Mouse (Mus musculus) midbrain, postnatal 0 days (tissue): ENCODE results near the gene Klc1. TPM values are rescaled to one million over a fixed set of nuclear protein-coding genes. Genes with fewer than 3 reads are reported as not detected.

Source experiments
- ATAC-seq: fragments of 200-750 bp; cut with Nextera tagmentation; 2 replicates; pipeline ENCODE4 v1.8.0; 2017; ENCODE audit warnings: moderate number of reproducible peaks, mild to moderate bottlenecking, moderate TSS enrichment, moderate library complexity; ENCODE audit not compliant: low FRiP score
- DNase-seq: peaks from one replicate; pipeline ENCODE4 v3.0.0-alpha.2; 2015; ENCODE audit warnings: low spot score
- H3K27ac ChIP-seq: fragments of 300-500 bp; sonication (generic); 2 replicates; pipeline ENCODE4 v1.5.1; 2014; ENCODE audit warnings: low read depth, mild to moderate bottlenecking, low read length, mixed read lengths
- H3K27me3 ChIP-seq: fragments of 300-500 bp; sonication (generic); 2 replicates; pipeline ENCODE4 v1.6.1; 2014; ENCODE audit warnings: low read length, control low read depth, mixed read lengths; ENCODE audit not compliant: insufficient read depth
- H3K36me3 ChIP-seq: fragments of 300-500 bp; sonication (generic); 2 replicates; pipeline ENCODE4 v1.6.1; 2014; ENCODE audit warnings: low read length, control low read depth, mixed read lengths; ENCODE audit not compliant: insufficient read depth
- H3K4me1 ChIP-seq: fragments of 300-500 bp; sonication (generic); 2 replicates; pipeline ENCODE4 v1.6.1; 2014; ENCODE audit warnings: mild to moderate bottlenecking, control low read depth, antibody characterized with exemption, low read length, mixed read lengths; ENCODE audit not compliant: insufficient read depth
- H3K4me2 ChIP-seq: fragments of 300-500 bp; sonication (generic); 2 replicates; pipeline ENCODE4 v1.6.1; 2014; ENCODE audit warnings: low read depth, mild to moderate bottlenecking, low read length, mixed read lengths; ENCODE audit not compliant: poor library complexity, severe bottlenecking
- H3K4me3 ChIP-seq: fragments of 300-500 bp; sonication (generic); 2 replicates; pipeline ENCODE4 v1.5.1; 2014; ENCODE audit warnings: low read depth, mild to moderate bottlenecking, low read length, moderate library complexity
- H3K9ac ChIP-seq: fragments of 300-500 bp; sonication (generic); replicated peaks from 2 replicates; pipeline ENCODE4 v1.6.1; 2014; ENCODE audit warnings: mild to moderate bottlenecking, low read length, moderate library complexity, mixed read lengths; ENCODE audit not compliant: poor library complexity, severe bottlenecking
- H3K9me3 ChIP-seq: fragments of 300-500 bp; sonication (generic); 2 replicates; pipeline ENCODE4 v1.6.1; 2016; ENCODE audit warnings: low read length, control low read depth
- CTCF ChIP-seq: IDR thresholded peaks from 2 replicates; pipeline ENCODE4 v1.5.1; 2016; ENCODE audit warnings: antibody characterized with exemption, mild to moderate bottlenecking
- WGBS: fragments of 180-500 bp; shearing (Covaris S2); extraction: QIAGEN DNeasy Blood & Tissue Kit; methylation state at CpG from one replicate; pipeline ENCODE4 v1.1.7; 2014; 5-methylcytosine and 5-hydroxymethylcytosine counted together
- polyA plus RNA-seq: library from polyadenylated mRNA; unstranded; fragments of >200 nt; fragmentation: Nextera tagmentation; extraction: Ambion mirVana; gene quantifications from 2 replicates; pipeline ENCODE4 v1.2.1, GENCODE M21; 2015
- total RNA-seq: library from RNA; depleted of rRNA; stranded (reverse); fragments of >200 nt; gene quantifications from 2 replicates; pipeline ENCODE4 v1.2.3, GENCODE M21; 2014; rRNA removed

Gene Klc1
- total and polyA plus RNA-seq, 2 experiments from 2014 or later, result 509 to 653 TPM

DNA sequence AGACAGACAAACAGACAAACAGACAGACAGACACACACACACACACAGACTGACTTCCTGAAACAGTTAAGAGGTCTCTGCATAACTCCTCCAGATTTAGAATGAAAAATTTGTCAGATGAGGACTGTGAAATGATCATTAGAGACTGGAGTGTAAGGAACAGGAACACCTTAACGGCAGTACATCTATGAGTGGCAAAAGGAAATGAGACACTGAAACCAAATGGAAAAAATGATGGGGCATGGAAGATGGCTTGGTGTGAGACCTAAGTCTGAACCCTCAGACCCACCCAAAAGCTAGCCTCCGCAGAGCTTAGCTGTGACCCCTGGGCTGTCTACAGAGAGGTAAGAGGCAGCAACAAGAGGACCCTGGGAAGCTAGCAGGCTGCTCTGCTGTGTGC, 96.8 kb downstream of the Klc1 start:
- H3K27me3 ChIP-seq, result no peaks in the 10 kb centered on the region
- no peaks in the 10 kb centered on the region for H3K4me1 ChIP-seq
- no peak overlapping the region for H3K4me3 ChIP-seq
- WGBS, result 96% methylated on average over 2 of the region's 2 CpGs
- H3K27ac ChIP-seq, result no peak overlapping the region
- no peak overlapping the region for H3K9ac ChIP-seq
- no peak for DNase-seq
- TF ChIP-seq CTCF, result no peak
- no peak for ATAC-seq
- H3K9me3 ChIP-seq, result no peaks in the 10 kb centered on the region
- no peak overlapping the region for H3K4me2 ChIP-seq
- H3K36me3 ChIP-seq, result peaks cover 12% of the 10 kb centered on the region; the same call in 1 of the 2 replicates

Other genes starting within 250 kb of the Klc1 start
- 283 and 376 TPM in 2 replicates for gene Eif5, start 220.8 kb upstream of the Klc1 start, total RNA-seq
- 552 and 640 TPM in 2 replicates for gene Eif5, start 220.8 kb upstream of the Klc1 start, polyA plus RNA-seq
- gene Mark3, start 184.3 kb upstream of the Klc1 start, total RNA-seq, result 112 and 141 TPM in 2 replicates
- 31.8 and 41.3 TPM in 2 replicates for gene Mark3, start 184.3 kb upstream of the Klc1 start, polyA plus RNA-seq
- gene Ckb, start 86.5 kb upstream of the Klc1 start, total RNA-seq, result 1,673 and 2,112 TPM in 2 replicates
- 1,654 and 1,809 TPM in 2 replicates for gene Ckb, start 86.5 kb upstream of the Klc1 start, polyA plus RNA-seq
- 23.2 and 27.5 TPM in 2 replicates for gene Trmt61a, start 80.7 kb upstream of the Klc1 start, total RNA-seq
- gene Trmt61a, start 80.7 kb upstream of the Klc1 start, polyA plus RNA-seq, result 8.4 and 8.7 TPM in 2 replicates
- gene Bag5, start 45.6 kb upstream of the Klc1 start, total RNA-seq, result 28.7 and 43.5 TPM in 2 replicates
- 68.7 and 70.8 TPM in 2 replicates for gene Bag5, start 45.6 kb upstream of the Klc1 start, polyA plus RNA-seq
- 17.9 and 27.8 TPM in 2 replicates for gene Apopt1, start 45.6 kb upstream of the Klc1 start, total RNA-seq
- 63.1 and 67.0 TPM in 2 replicates for gene Apopt1, start 45.6 kb upstream of the Klc1 start, polyA plus RNA-seq
- 4.1 and 5.4 TPM in 2 replicates for gene Xrcc3, start 55.0 kb downstream of the Klc1 start, total RNA-seq
- 1.7 and 2.5 TPM in 2 replicates for gene Xrcc3, start 55.0 kb downstream of the Klc1 start, polyA plus RNA-seq
- 30.6 and 30.9 TPM in 2 replicates for gene Zfyve21, start 55.3 kb downstream of the Klc1 start, total RNA-seq
- 29.7 and 37.2 TPM in 2 replicates for gene Zfyve21, start 55.3 kb downstream of the Klc1 start, polyA plus RNA-seq
- gene Ppp1r13b, start 149.3 kb downstream of the Klc1 start, total RNA-seq, result 58.5 and 79.3 TPM in 2 replicates
- gene Ppp1r13b, start 149.3 kb downstream of the Klc1 start, polyA plus RNA-seq, result 38.5 and 47.0 TPM in 2 replicates
- gene Atp5mpl, start 208.1 kb downstream of the Klc1 start, total RNA-seq, result 172 and 371 TPM in 2 replicates
- gene Atp5mpl, start 208.1 kb downstream of the Klc1 start, polyA plus RNA-seq, result 836 and 886 TPM in 2 replicates
- gene Tdrd9, start 212.7 kb downstream of the Klc1 start, total RNA-seq, result 0.19 and 1.5 TPM in 2 replicates
- 0.26 and 0.39 TPM in 2 replicates for gene Tdrd9, start 212.7 kb downstream of the Klc1 start, polyA plus RNA-seq
- 0.38 TPM in 1 of 2 replicates, not detected in the other for gene Rd3l, start 222.5 kb downstream of the Klc1 start, total RNA-seq
- 0.34 TPM in 1 of 2 replicates, not detected in the other for gene Rd3l, start 222.5 kb downstream of the Klc1 start, polyA plus RNA-seq